Mouse (Mus musculus): ENCODE data around the gene Kcna2.

DNA sequence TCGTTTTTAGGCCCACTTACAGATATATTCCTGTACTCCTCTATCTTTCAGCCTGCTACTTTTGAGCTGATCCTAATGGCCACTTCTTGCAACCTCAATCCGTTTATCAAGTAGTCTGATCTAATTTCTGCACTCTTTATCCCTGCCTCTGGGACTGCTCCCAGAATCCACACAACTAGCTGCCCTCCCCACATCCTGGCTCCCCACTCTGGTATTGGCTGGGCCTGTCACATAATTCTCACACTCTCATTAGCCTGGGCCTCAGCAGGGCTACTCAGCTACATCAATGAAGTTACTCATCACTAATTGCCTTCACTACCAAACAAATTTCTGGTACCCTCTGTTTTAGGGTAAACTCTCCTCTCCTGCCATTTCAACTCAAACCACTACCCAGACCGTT, 49.5 kb downstream of the Kcna2 start:
- no peak for TF ChIP-seq CTCF (IDR thresholded peaks at IDR 0.05; ENCODE audit: low read depth)
- TF ChIP-seq EP300 (IDR thresholded peaks at IDR 0.05; ENCODE audit: low read depth) = no peak
